Mouse (Mus musculus) gastrocnemius, postnatal 25 days (tissue): ENCODE data around the gene Ddx50. TPM values are rescaled to one million over a fixed set of nuclear protein-coding genes. Genes with fewer than 3 reads are reported as not detected.
A peak's percentile ranks its signal among the peaks of the same experiment; 100 is the strongest.
"Not testable (repeated sequence)": the region's sequence is repeated elsewhere in the genome, so short reads cannot be mapped to it uniquely, and the experiment has no call there.

Source experiments
- DNase-seq: peaks from one replicate; pipeline ENCODE4 v3.0.0; 2022
- microRNA-seq, 2 experiments: library from miRNA; unstranded; fragments of <30 nt; microRNA quantifications; one replicate each; pipeline ENCODE4 v1.2.0; 2021; ENCODE audit warnings: borderline replicate concordance in 2 of 2
- total RNA-seq, 2 experiments: library from RNA; stranded (reverse); gene quantifications; 1 replicate in 1 of 2; 2 replicates in 1 of 2; pipeline ENCODE4 v1.2.3; 2021

Gene Ddx50
- total RNA-seq, 2 experiments from 2014 or later = 39.1 to 42.2 TPM

DNA sequence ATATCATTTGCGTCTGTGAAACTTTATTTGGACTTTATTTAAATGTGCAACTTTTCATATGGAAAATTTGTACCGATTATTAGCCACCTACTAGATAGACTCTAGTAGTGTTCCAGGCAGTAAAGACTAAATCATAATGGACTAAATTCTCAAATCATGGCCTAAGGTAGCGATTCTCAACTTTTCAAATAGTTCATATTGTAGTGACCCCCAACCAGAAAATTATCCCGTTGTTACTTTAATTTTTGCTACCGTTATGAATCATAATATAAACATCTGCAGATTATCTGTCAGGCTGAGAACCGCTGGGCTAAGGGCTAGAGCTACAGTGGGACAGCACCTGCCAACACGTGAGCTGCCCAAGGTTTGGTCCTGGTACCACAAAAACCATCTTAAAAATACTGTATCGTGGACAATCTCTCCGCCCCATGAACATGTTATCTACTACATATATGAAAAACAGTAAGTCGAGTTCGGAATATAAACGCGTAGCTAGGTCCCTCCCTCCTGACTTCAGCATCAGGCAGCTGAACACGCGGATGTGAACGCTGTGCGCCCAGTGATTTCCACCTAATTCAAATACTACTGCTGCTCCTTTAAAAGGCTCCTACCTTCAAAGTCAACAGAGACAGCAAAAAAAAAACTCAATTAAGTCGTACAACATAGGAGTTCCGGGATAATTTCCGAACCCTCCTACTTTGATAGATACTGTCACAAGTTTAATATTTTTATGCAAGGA lies 49.8 kb downstream of the Ddx50 start:
- DNase-seq = no peak

DNA sequence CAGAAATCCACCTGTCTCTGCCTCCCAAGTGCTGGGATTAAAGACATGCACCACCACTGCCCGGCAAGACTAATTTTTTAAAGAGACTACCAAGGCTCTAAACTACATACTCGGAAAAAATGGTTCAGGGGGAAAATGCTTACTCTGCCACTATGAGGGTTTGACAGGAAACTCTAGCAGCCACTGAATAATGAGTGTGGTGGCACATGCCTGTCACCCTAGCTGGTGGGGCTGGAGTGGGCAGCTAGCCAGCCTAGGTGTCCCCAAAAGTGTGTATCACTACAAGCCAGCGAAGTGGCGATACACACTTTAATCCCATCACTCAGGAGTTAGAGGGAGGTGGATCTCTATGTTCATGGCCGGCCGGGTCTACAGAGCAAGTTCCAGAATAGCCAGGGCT lies 51.0 kb downstream of the Ddx50 start:
- no peak for DNase-seq

DNA sequence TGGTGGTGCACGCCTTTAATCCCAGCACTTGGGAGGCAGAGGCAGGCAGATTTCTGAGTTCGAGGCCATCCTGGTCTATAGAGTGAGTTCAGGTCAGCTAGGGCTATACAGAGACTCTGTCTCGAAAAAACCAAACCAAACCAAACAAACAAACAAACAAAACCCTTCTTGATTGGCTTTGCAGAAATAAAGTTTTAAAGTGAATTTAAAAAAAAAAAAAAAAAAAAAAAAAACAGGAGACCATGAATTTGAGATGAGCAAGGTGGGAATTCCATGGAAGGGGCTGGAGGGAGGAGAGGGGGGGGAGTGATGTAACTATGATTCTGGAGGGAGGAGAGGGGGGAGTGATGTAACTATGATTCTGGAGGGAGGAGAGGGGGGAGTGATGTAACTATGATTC lies 51.7 kb downstream of the Ddx50 start:
- DNase-seq = not testable (repeated sequence)

DNA sequence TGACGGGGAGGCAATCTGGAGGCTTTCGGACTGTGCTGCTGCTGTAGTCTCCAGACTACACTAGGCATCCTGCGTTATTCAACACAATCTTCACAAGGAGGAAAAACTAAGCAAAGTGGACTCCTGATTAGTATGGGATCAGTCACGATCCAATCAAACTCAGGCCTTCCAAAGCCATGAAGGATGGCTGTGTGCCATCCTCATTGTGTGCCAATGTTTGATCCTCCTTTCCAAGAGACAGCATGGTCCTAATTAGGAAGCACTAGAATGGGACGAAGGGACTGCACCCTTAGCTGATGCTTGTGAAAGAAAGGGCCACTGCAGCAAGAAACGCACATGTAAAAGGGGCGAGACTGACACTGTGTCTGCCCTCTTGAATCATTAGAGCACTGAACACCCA lies 58.5 kb downstream of the Ddx50 start:
- DNase-seq = no peak

DNA sequence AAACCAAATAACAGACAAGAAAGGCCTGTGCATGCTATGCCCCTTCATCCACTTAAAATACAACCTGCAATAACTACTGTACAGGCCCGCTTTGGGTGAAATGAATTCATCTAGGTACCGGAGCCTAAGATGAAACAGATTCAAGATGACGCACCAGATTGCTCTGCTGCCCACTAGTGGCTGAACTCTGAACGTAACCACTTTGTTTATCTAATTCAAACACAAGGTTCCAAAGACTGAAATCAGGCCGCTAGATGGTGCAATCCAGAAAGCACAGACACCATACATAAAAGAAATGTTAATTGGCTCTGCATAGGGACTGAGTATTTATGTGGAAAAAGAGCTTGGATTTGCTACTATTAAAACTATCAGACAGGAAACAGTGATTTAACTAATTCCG lies 60.8 kb downstream of the Ddx50 start:
- peak; percentile 52 for DNase-seq

DNA sequence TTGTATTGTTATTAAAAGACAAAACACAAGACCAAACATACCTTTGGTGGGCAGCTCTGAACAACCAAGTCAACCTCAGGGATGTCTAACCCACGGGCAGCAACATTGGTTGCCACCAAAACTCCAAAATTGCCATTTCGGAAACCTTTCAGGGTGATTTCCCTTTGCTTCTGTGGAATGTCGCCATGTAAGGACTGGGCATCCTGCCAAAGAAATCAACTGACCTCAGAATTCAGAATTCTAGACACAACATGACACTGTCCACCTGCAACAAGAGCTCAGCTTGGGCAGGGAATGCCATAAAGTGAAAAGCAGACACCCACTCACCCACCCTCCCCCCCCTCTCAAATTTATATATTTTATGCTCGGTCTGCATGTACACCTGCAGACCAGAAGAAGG lies 62.4 kb downstream of the Ddx50 start:
- DNase-seq = no peak

DNA sequence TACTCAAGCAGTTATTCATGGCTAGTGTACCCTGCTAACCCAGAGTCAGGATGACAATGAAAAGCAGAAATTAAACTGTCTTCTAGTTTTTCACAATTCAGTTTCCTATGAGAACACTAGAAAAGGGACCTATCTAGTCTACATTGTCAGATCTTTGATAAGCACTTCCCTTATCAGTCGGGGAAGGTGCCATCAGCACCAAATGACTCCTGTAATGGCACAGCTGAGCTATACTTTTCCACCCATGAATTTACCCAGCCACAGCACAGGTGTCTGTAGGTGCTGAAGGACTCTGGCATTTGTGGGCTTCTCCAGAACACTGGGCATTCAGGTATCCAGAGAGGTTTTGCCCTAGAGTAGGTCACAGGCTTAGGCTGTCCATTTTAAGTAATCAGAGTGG lies 67.8 kb downstream of the Ddx50 start:
- DNase-seq = no peak

DNA sequence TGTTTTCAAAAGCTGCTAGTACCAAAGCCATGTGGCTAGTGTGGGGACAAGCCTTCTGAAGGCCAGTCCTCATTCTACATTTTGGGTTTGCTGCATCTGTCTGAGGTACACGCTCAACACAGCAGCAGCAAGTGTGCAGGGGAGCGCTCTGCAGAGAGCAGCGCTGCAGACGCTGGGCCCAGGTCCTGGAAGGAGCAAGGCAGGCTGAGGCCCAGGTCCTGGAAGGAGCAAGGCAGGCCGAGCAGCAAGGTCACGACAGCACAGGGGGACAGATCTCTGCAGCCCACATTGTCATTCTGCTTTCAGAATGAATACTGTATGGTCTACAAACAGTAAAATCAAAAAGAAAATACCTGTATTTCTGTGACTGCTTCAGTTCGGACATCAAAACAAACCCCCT lies 68.3 kb downstream of the Ddx50 start:
- DNase-seq = no peak

DNA sequence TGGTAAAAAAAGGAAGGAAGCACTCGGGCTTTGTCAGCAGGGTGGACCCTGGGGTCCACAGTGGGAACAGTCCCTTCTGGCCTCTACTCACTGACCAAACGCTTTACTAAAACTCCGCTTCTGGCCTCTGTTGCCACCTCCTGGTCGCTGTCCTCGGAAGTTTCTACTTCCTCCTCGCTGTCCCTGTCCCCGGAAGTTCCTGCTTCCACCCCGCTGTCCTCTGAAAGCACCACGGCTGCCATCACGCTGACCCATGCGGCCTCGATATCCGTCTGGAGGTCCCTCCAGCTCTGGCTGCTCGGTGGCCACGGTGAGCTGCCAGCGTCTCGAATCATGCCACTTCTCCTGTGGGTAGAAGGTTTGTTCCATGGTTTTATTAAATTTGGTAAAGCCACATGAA lies 68.8 kb downstream of the Ddx50 start:
- no peak for DNase-seq

DNA sequence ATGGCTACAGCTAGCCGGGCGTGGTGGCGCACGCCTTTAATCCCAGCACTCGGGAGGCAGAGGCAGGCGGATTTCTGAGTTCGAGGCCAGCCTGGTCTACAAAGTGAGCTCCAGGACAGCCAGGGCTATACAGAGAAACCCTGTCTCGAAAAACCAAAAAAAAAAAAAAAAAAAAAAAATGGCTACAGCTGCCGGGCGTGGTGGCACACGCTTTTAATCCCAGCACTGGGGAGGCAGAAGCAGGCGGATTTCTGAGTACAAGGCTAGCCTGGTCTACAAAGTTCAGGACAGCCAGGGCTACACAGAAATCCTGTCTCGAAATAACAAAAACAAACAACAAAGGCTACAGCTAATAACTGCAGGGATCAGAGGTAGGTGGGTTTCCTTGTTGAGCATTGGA lies 71.9 kb downstream of the Ddx50 start:
- DNase-seq = not testable (repeated sequence)

DNA sequence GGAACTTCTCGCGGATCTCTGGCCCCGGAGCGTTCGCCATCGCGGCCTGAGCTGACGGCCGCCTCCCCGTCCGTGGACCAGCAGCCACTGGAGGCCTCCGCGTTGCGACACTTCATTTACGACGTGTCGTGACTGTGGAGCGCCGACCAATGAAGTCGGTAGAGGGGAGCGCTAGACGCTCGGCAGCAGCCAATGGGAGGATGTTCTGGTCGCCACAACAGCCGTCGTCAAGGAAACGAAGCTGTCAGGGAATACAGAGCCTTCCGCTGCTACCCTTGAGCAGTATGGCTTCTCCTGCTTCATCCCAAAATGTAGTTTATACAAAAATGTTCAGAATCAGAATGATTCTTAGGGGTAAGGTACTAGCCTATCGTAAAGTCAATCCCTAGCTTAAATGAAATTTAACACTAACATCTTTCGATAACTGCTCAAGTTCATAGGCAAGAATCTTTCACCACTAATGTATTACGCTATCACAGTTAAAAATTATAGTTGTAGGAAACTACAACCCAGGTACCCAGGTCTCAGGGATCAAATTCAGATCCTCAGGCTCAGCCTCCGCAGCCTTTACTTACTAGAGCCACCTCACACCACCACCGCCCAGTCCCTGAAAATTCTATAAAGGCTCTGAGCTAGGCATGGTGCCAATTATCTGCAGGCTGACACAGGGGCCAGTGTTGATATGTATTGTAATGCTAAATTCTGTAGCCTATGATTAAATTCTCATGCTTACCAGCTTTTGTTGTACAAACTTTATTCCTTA lies 72.5 kb downstream of the Ddx50 start, which contains the start of gene Kif1bp:
Kif1bp (minus strand) TSS at position 120 of the 763 bp plus-strand sequence.
- peak; percentile 95 for DNase-seq

DNA sequence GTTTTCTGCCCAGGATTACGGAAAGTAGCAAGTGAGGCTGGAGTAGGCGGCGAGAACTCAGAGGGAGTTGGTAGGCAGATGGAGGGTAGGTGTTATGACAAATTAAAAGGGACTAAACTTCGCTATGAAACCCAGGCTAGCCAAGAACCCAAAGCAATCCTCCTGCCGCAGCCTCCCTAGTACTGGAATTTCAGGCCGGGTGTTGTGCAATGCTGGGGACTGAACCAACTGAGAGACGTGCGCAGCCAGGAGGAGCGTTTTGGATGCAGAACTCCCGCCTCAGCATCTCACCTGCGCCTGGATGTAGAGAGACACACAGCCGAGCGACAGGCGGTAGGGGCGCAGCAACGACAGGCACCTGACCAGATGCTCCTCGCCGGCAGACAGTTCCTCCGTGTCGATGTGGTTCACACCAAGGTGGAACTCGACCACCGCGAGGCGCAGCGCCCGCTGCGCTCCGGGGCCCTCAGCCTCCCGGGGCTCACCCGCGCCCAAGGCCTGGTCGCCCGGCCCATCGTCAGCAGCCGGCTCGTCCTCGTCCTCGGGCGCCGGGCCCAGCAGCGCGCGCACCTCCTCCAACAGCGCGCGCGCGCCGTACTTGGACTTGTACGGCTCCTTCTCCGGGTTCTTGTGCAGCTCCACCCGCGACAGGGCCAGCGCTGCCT lies 73.2 kb downstream of the Ddx50 start:
- no peak for DNase-seq

DNA sequence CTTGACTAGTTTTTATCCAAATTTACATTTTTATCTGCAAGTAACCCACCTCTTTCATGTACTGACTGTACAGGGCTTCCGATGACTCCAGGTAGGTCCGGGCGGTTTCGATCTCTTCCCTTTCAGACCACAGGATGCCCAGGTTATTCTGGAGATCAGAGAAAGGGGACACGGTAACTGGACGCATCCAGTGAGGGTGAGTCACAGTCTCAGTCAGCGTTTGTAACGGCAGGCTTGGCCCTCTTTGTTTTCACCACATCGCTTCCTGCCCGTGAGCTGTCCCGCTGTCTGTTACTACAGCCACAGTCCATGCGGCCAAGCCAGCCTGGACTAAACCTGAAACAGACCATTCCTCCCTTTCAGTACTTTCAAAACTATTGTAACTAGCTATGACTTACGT lies 76.0 kb downstream of the Ddx50 start:
- no peak for DNase-seq

DNA sequence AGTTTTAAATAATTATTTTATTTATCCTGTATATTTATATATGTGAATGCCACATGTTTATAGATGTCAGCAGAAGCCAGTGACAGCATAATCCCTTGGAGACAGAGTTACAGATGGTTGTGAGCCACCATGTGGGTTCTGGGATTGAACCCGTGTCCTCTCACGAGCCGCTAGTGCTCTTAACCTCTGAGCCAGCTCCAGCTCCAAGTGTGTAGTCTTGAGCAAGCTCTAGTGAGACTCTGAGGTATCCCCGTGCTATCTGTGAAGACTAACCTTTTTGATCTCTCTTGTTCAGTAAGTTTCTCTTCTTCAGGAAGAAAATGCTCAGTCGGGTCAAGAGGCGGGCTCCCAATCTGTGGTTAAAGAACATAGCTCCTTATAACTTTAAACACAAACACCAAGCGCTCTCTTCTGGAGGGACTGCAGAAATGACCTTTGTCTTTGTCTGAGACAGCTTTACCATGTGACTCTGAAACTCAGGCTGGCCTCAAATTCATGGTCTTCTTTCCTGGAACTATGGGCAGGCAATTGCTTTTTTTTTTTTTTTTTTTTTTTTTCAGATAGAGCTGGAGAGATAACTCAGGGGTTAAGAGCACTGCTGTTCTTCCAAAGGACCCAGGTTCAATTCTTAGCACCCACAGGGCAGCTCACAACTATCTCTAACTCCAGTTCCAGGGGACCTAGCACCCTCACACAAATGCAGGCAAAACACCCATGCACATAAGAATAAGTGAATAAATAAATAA lies 80.7 kb downstream of the Ddx50 start:
- no peak for DNase-seq

DNA sequence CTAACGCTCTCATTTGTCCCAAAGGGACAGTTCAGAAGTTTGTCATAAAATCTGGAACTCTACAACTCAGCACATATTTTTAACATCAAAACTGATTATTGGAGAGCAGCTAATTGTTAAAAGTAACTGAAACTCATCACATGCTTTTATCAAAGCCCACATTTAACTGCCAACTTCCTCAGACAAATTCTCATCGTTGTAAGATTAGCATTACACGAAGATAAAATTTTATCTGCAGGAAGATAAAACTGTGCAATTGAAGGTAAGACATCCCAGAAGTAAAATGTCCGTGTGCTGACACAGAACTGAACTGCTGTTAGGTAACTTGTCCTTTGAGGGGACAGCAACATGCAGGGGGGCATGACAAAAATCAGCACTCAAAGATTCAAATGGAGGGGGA lies 82.2 kb downstream of the Ddx50 start:
- DNase-seq = no peak

Small RNAs within 50 kb of the gene (microRNA-seq; reads per million reads assigned to microRNA genes)
- gene Mir7215 = 0 reads per million in 2 experiments

Other genes with a start within 250 kb of the Ddx50 start
- under 1 TPM in 1 of 2 experiments, not detected in 1; 0.08 TPM for gene Hkdc1, start 228.7 kb downstream of the Ddx50 start, total RNA-seq
- gene 4930507D05Rik, start 201.7 kb downstream of the Ddx50 start, total RNA-seq = not detected
- 10 to 100 TPM; 15.3 to 20.1 TPM for gene Supv3l1, start 201.5 kb downstream of the Ddx50 start, total RNA-seq
- gene Vps26a, start 164.4 kb downstream of the Ddx50 start, total RNA-seq = 10 to 100 TPM; 24.7 to 25.6 TPM
- 10 to 100 TPM; 13.0 to 14.3 TPM for gene Srgn, start 123.8 kb downstream of the Ddx50 start, total RNA-seq
- 10 to 100 TPM; 22.5 to 26.7 TPM for gene Kif1bp, start 72.8 kb downstream of the Ddx50 start, total RNA-seq
- 10 to 100 TPM; 24.8 to 28.4 TPM for gene Ddx21, start 48.9 kb downstream of the Ddx50 start, total RNA-seq
- gene Stox1, start 74.9 kb upstream of the Ddx50 start, total RNA-seq = under 1 TPM; 0.31 to 0.43 TPM
- 10 to 100 TPM; 26.4 to 28.8 TPM for gene Ccar1, start 141.1 kb upstream of the Ddx50 start, total RNA-seq